Mouse (Mus musculus) megakaryocyte, embryonic 14.5 days (primary cell): ENCODE data around the gene Ppfia4. TPM values are rescaled to one million over a fixed set of nuclear protein-coding genes. Genes with fewer than 3 reads are reported as not detected.

ENCODE experiments used
- H3K27me3 ChIP-seq: replicated peaks from 2 replicates; pipeline ENCODE3; 2012; ENCODE audit warnings: inconsistent platforms
- H3K36me3 ChIP-seq: replicated peaks from 2 replicates; pipeline ENCODE3; 2012; ENCODE audit warnings: low read length, inconsistent platforms, mixed read lengths
- H3K4me1 ChIP-seq: 2 replicates; pipeline ENCODE4 v1.6.1; 2012; ENCODE audit warnings: inconsistent platforms
- H3K4me3 ChIP-seq: replicated peaks from 2 replicates; pipeline ENCODE3; 2012; ENCODE audit warnings: moderate library complexity, mild to moderate bottlenecking, inconsistent platforms
- H3K9me3 ChIP-seq: 2 replicates; pipeline ENCODE4 v1.6.1; 2012; ENCODE audit warnings: inconsistent platforms
- FLI1 ChIP-seq: IDR thresholded peaks from 2 replicates; pipeline ENCODE4 v1.6.1; 2012; ENCODE audit warnings: low read length, inconsistent platforms, mixed read lengths
- GATA1 ChIP-seq: IDR thresholded peaks from 3 replicates; pipeline ENCODE4 v1.6.1; 2012; ENCODE audit warnings: mixed read lengths, low read length, inconsistent platforms, borderline replicate concordance
- polyA plus RNA-seq: library from polyadenylated mRNA; stranded (reverse); fragments of >175 nt; gene quantifications from 2 replicates; pipeline ENCODE4 v1.2.3, GENCODE M21; 2012; ENCODE audit warnings: low replicate concordance; ENCODE audit not compliant: insufficient read depth

Ppfia4 gene
- 1.9 and 2.1 TPM in 2 replicates for polyA plus RNA-seq

GRCm38 (mm10) chr1:134332770-134333271, at the start of gene Ppfia4:
Gene Ppfia4 (minus strand): TSS chr1:134332928.
- H3K27me3 ChIP-seq = peaks cover 33% of the 10 kb centered on the region
- H3K4me1 ChIP-seq = peaks cover 71% of the 10 kb centered on the region
- no peaks in the 10 kb centered on the region for H3K9me3 ChIP-seq
- peak within 1 kb of the TSS; percentile 34 for H3K4me3 ChIP-seq
- H3K36me3 ChIP-seq = no peaks in the 10 kb centered on the region
- no peak for TF ChIP-seq GATA1
- no peak for TF ChIP-seq FLI1

GRCm38 (mm10) chr1:134381795-134382625, 49.3 kb upstream of the Ppfia4 start:
- H3K9me3 ChIP-seq = peaks cover 9% of the 10 kb centered on the region
- H3K36me3 ChIP-seq = no peaks in the 10 kb centered on the region
- H3K4me3 ChIP-seq = peak overlapping the region; percentile 83
- H3K27me3 ChIP-seq = peaks cover 39% of the 10 kb centered on the region
- peaks cover 10% of the 10 kb centered on the region for H3K4me1 ChIP-seq
- no peak for TF ChIP-seq FLI1
- TF ChIP-seq GATA1 = no peak

GRCm38 (mm10) chr1:134381051-134381450, 48.3 kb upstream of the Ppfia4 start:
- Histone ChIP-seq H3K27me3 (peaks cover 42% of the 10 kb centered on the region), H3K4me1 (peaks cover 10% of the 10 kb centered on the region), H3K4me3 (no peak overlapping the region), H3K36me3 (no peaks in the 10 kb centered on the region), H3K9me3 (peaks cover 9% of the 10 kb centered on the region)
- TF ChIP-seq FLI1 = no peak
- no peak for TF ChIP-seq GATA1

GRCm38 (mm10) chr1:134374124-134374523, 41.4 kb upstream of the Ppfia4 start:
- Histone ChIP-seq H3K4me1 (no peaks in the 10 kb centered on the region), H3K9me3 (peaks cover 29% of the 10 kb centered on the region), H3K36me3 (no peaks in the 10 kb centered on the region), H3K27me3 (peaks cover 25% of the 10 kb centered on the region), H3K4me3 (no peak overlapping the region)
- no peak for TF ChIP-seq GATA1
- TF ChIP-seq FLI1 = no peak

- no peak overlapping the region for H3K4me3 ChIP-seq
These were observed 36.1 kb upstream of the Ppfia4 start for GRCm38 (mm10) chr1:134368777-134369337.

GRCm38 (mm10) chr1:134365491-134365890, 32.8 kb upstream of the Ppfia4 start:
- Histone ChIP-seq H3K4me1 (peaks cover 31% of the 10 kb centered on the region), H3K36me3 (peaks cover 2% of the 10 kb centered on the region), H3K27me3 (no peaks in the 10 kb centered on the region), H3K4me3 (no peak overlapping the region), H3K9me3 (peaks cover 10% of the 10 kb centered on the region)
- no peak for TF ChIP-seq GATA1

More at GRCm38 (mm10) chr1:134368777-134369337, 36.1 kb upstream of the Ppfia4 start:
- TF ChIP-seq FLI1 (no peak), GATA1 (no peak)
- peaks cover 29% of the 10 kb centered on the region for H3K9me3 ChIP-seq
- peaks cover 19% of the 10 kb centered on the region for H3K4me1 ChIP-seq
- H3K36me3 ChIP-seq = no peaks in the 10 kb centered on the region
- H3K27me3 ChIP-seq = peaks cover 3% of the 10 kb centered on the region

- Histone ChIP-seq H3K36me3 (peaks cover 23% of the 10 kb centered on the region), H3K9me3 (no peaks in the 10 kb centered on the region), H3K4me1 (peaks cover 43% of the 10 kb centered on the region), H3K27me3 (no peaks in the 10 kb centered on the region), H3K4me3 (no peak overlapping the region)
- no peak for TF ChIP-seq GATA1
- TF ChIP-seq FLI1 = no peak
These were observed 30.5 kb upstream of the Ppfia4 start for GRCm38 (mm10) chr1:134363194-134363593.

- H3K9me3 ChIP-seq = no peaks in the 10 kb centered on the region
- TF ChIP-seq FLI1 (no peak), GATA1 (no peak)
- H3K4me1 ChIP-seq = peaks cover 47% of the 10 kb centered on the region
- H3K36me3 ChIP-seq = peaks cover 35% of the 10 kb centered on the region
- H3K27me3 ChIP-seq = no peaks in the 10 kb centered on the region
- peak within 1 kb of the TSS; percentile 96 for H3K4me3 ChIP-seq
These were observed 29.1 kb upstream of the Ppfia4 start, which contains the start of gene Tmem183a for GRCm38 (mm10) chr1:134361857-134362212. Gene Tmem183a (minus strand): TSS chr1:134361979.

GRCm38 (mm10) chr1:134361195-134361856, 28.6 kb upstream of the Ppfia4 start:
- H3K4me3 ChIP-seq = peak overlapping the region; percentile 96
- peaks cover 36% of the 10 kb centered on the region for H3K36me3 ChIP-seq
- H3K9me3 ChIP-seq = no peaks in the 10 kb centered on the region
- H3K27me3 ChIP-seq = no peaks in the 10 kb centered on the region
- no peak for TF ChIP-seq FLI1
- TF ChIP-seq GATA1 = no peak
- H3K4me1 ChIP-seq = peaks cover 47% of the 10 kb centered on the region
